Mouse (Mus musculus) G1E (cell line): Measurements from ENCODE around the gene Kansl1l.

ENCODE experiments used
- CTCF ChIP-seq: IDR thresholded peaks from 2 replicates; pipeline ENCODE4 v1.5.1; 2012; ENCODE audit warnings: low read depth, low read length, inconsistent platforms, mixed read lengths
- GATA1 ChIP-seq: IDR thresholded peaks from 2 replicates; pipeline ENCODE4 v1.6.1; 2012; ENCODE audit warnings: borderline replicate concordance, low read length, inconsistent platforms, mixed read lengths
- POLR2AphosphoS5 ChIP-seq: IDR thresholded peaks from 2 replicates; pipeline ENCODE4 v1.6.1; 2012; ENCODE audit warnings: low read depth, low read length, inconsistent platforms; ENCODE audit not compliant: insufficient replicate concordance

GRCm38 (mm10) chr1:66678662-66679061, 138.7 kb downstream of the Kansl1l start:
- TF ChIP-seq CTCF: no peak
- TF ChIP-seq POLR2AphosphoS5: no peak
- TF ChIP-seq GATA1: no peak
